Mouse (Mus musculus): ENCODE measurements around the gene Ccs.

Gene Ccs

GRCm38 (mm10) chr19:4782891-4783290 is 56.2 kb downstream of the Ccs start:
- no peak for DNase-seq (ENCODE audit: low spot score)
